Mouse (Mus musculus) adrenal gland, postnatal 14 days (tissue): ENCODE measurements around the gene Timm10. TPM values are rescaled to one million over a fixed set of nuclear protein-coding genes. Genes with fewer than 3 reads are reported as not detected.
"Not testable (repeated sequence)": the region's sequence is repeated elsewhere in the genome, so short reads cannot be mapped to it uniquely, and the experiment has no call there.

Source experiments
- DNase-seq: peaks from one replicate; pipeline ENCODE4 v3.0.0; 2021; ENCODE audit warnings: mixed read lengths
- long read RNA-seq, 2 experiments: library from polyadenylated mRNA; stranded (forward); transcript quantifications; one replicate each; pipeline ENCODE4 v2.0.0; 2021
- total RNA-seq: library from RNA; stranded (reverse); gene quantifications from 2 replicates; pipeline ENCODE4 v1.2.3, GENCODE M21; 2021

Gene Timm10
- total RNA-seq = 54.2 and 73.7 TPM in 2 replicates
- long read RNA-seq, experiment 1, transcript Timm10-201 (3 exons, 690 nt) = major isoform, 34 of 38 reads
- long read RNA-seq, experiment 1, partial matches to known transcripts = 0 of 38 reads
- long read RNA-seq, experiment 1, other reads (novel, unspliced or antisense) = 4 of 38 reads
- long read RNA-seq, experiment 2, transcript Timm10-201 (3 exons, 690 nt) = major isoform, 36 of 45 reads
- long read RNA-seq, experiment 2, partial matches to known transcripts = 9 of 45 reads
- long read RNA-seq, experiment 2, other reads (novel, unspliced or antisense) = 0 of 45 reads

DNA sequence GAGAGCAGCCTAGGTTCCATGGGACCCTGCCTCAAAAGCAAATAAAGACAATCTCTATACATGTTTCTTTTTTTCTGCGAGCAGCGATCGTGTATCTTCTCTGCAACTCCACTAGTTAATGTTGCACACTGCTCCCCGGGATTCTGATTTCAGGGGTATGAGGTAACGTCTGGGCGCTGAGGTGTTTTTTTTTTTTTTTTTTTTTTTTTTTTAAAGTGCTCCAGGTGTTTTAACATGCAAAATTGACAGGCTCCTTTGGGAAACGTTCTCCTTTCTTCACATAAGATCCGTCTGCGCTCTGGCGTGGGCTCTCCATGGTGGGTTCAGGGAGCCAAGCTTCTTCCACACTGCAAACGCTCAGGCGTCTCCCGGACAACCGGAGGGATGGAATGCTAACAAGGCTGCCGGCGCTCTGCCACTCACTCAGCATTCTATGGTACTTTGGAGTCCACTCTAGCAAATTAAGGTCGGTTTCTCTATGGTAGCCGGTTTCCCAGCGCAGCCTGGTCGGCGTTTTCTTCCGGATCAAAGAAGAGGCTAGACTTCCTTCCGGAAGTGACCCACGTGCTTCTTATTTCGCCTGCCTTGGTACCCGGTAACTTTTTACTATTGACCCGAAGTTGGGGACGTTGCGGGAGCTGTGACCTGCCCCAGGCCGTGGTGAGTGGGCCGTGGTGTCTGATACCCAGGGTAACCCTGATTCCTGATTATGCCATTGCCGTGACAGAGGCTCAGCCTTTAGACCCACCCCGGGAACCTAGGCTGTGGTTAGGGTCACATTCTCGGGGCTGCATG is at the start of gene Timm10:
Timm10 (plus strand) TSS at position 510 of the 795 bp plus-strand sequence.
- DNase-seq = peak; percentile 90

DNA sequence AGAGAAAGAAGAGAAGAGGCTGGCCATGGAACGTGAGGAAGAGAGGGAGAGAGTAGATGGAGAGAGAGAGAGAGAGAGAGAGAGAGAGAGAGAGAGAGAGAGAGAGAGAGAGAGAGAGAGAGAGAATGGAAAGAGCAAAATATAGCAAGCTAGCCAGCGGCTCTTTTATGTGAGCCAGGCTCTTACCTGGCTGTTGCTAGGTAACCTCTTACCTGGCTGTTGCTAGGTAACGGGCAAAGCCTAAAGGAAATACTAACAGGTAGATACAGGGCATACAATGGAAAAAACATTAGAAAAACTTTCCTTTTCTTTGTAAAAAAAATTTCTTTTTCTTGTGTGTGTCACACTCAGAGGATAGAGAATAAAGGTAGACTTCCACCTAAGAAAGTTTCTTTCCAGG is 49.1 kb upstream of the Timm10 start:
- no peak for DNase-seq

DNA sequence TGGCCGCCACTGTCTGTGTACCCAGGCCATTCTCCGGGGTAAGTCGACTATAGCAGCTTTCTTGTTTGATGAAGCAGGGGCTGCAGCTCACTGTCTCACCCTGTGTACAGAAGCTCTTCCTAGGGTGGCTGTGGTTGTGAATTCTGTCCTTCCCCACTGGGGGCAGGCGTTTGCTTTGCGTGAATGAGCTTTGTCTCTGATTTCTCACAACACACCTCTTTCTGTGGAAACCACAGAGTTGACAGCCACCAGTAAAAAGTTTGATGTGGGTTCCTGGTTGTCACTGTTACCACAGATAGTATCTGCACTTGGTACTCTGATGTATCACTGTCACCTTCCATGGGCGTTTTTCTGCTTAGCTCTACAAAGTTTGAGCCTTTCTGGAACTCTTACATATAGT is 47.6 kb upstream of the Timm10 start:
- no peak for DNase-seq

GRCm38 (mm10) chr2:84783315-84783714 is 43.5 kb upstream of the Timm10 start:
- DNase-seq = no peak

- DNase-seq = no peak
Observed at GRCm38 (mm10) chr2:84783840-84784566, 42.8 kb upstream of the Timm10 start.

DNA sequence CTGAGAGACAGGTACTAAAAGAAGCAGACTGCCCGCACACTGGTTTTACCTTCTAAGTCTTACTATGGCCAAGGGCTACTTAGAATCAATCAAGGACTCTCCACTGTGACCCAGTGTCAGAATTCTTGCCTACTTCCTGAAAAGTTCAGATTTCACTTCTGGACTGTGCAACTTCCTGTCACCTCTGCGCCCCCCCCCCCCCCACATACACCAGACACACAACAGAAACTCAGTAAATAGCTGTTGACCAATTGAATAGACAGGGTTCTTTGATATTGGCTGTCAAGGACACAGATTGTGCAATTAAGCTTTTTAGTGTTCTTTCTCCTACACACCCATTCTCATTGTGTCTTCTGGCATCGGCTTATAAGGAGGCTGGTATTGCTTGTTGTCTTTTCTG is 38.5 kb upstream of the Timm10 start:
- DNase-seq = no peak

- no peak for DNase-seq
Observed at GRCm38 (mm10) chr2:84790418-84790817, 36.4 kb upstream of the Timm10 start.

DNA sequence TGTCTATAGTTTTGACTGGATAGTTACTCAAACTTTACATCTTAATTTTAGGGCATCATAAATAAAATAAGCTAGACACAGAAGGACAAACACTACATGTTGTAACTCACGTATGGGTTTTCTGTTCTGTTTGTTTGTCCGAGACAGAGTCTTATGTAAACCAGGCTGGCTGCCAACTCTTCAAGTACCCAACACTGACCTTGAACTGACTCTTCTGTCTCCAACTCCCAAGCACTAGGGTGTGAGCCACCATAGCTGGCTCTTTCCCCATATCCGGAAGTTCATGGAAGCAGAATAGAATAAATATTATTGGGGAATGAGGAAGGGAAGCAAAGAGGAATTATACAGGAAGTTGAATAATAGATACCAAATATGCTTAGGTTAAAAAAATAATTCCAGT is 34.3 kb upstream of the Timm10 start:
- peak; percentile 51 for DNase-seq

DNA sequence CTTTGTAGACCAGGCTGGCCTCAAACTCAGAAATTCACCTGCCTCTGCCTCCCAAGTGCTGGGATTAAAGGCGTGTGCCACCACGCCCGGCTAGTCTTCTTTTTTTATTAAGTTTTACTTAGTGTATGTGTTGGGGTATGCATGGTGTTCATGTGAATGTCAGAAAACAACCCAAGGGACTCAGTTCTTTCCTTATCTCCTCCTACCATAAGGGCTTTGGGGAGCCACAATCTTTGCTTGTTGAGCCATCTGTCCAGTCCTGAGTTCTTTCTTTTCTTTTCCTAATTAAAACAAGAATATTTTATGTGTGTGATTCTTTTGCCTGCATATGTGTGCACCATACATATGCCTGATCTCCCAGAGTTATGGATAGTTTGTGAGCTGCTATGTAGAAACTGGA is 33.6 kb upstream of the Timm10 start:
- DNase-seq = no peak

DNA sequence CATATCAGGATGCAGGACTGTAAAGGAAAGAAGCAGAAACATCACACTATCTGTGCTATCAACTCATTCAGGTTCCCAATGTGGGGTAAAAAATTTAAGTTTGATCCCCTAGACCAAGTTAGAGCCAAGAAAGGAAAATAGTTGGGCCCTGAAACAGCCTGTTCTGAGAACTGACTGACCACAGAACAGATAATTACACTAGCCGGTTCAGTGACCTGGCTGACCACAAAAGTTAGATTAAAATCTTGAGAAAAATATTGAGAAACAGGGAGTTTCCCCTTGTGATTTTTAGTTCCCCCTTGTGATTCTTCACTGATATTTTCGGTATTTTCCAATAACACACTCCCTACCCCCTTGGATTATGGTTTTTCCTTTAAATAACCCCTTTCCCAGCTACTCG is 32.9 kb upstream of the Timm10 start:
- DNase-seq = no peak

- DNase-seq = peak; percentile 86
Observed at GRCm38 (mm10) chr2:84797833-84798492, 28.8 kb upstream of the Timm10 start.

DNA sequence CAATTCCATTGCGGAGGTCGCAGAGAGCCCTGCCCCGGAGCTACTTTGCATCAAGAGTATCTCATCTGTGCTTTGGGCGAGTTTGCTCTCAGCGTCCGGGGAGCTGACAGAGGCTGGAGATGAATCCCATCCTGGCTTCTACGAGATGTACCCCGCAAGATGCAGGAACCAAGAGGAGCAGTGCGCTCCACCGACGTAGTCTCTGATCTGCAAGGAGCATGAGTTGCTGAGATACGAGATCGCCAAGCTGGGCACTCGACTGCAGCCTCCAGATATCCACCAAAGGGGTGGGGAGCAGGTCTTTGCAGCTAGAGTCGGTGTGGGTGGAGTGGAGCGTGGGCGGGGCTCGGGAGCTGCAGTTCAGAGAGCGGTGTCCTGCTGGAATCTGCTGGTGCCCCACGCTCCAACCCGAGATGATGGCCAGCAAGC is 28.3 kb upstream of the Timm10 start, which contains the start of gene Ube2l6:
Ube2l6 (plus strand) TSS at position 336 of the 429 bp plus-strand sequence.
- DNase-seq = peak; percentile 83

- peak; percentile 72 for DNase-seq
Observed at GRCm38 (mm10) chr2:84799041-84799561, 27.7 kb upstream of the Timm10 start.

DNA sequence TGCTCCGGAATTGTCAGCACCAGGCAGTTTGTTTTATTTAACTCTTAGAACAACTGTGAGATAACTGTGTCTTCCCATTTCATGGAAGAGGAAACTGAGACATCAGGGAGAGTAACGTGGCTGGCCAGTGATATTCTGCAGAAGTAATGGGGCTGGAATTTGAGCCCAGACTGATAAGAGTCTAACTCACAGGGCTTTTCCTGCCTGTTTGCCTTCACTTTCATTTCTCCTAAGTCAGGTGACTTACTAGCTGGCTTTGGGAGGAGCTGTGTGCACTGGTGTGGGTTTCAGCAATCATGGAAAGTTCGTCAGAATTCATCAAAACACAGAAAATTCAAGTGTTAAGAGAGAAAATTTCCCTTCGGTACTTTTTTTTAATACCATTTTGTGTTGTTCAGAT is 26.5 kb upstream of the Timm10 start:
- no peak for DNase-seq

GRCm38 (mm10) chr2:84801223-84801622 is 25.6 kb upstream of the Timm10 start:
- DNase-seq = not testable (repeated sequence)

- no peak for DNase-seq
Observed at GRCm38 (mm10) chr2:84803963-84804362, 22.8 kb upstream of the Timm10 start.

- no peak for DNase-seq
Observed at GRCm38 (mm10) chr2:84806546-84806945, 20.3 kb upstream of the Timm10 start.

DNA sequence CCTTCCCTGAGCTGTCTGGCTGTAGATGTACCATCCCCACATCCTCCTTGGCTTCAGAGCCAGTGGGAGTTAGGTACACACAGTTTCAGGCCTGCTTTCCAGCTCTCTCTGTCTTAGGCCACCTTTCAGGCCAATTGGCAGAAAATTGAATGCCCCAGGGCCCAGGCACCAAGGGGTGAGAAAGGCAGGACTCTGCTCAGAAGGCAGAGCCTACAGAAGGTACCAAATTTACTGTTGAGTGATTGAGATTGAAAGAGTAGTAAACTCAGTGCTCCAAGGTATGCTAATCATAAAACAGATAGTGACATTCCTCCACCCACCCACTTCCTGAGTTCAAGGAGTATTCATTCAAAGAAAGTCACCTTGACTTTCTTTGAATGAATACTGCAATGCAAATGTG is 17.5 kb upstream of the Timm10 start:
- DNase-seq = no peak

DNA sequence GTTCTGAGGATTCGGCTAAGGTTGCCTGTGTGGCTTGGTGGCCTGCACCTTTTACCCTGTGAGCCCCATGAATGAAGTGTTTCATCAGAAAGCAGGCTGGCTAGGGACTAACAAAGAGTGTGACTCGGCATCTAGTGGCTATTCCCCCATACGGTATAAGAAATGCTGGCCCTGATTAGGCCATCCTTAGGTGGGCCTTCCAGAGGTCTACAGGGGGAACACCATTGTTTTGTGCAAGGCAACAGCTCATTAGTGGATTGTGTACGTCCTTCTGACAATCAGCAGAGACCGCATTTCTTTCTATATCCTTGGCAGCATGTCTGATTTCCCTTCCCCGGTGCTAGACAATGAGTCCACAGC is 16.3 kb upstream of the Timm10 start:
- DNase-seq = no peak

GRCm38 (mm10) chr2:84810886-84811577 is 15.8 kb upstream of the Timm10 start:
- peak; percentile 88 for DNase-seq

GRCm38 (mm10) chr2:84811880-84812279 is 14.9 kb upstream of the Timm10 start:
- no peak for DNase-seq

- DNase-seq = no peak
Observed at GRCm38 (mm10) chr2:84812676-84813075, 14.1 kb upstream of the Timm10 start.
